Mouse (Mus musculus) kidney, postnatal 0 days (tissue): ENCODE measurements around the gene Calm1. TPM values are rescaled to one million over a fixed set of nuclear protein-coding genes. Genes with fewer than 3 reads are reported as not detected.

ENCODE experiments used
- ATAC-seq: fragments of 200-750 bp; cut with Nextera tagmentation; replicated peaks from 2 replicates; pipeline ENCODE4 v1.8.0; 2017; ENCODE audit warnings: low read depth, moderate number of reproducible peaks, moderate TSS enrichment, moderate library complexity; ENCODE audit not compliant: low FRiP score
- DNase-seq: peaks from one replicate; pipeline ENCODE4 v3.0.0-alpha.2; 2016; ENCODE audit warnings: low spot score
- H3K27ac ChIP-seq: fragments of 300-500 bp; sonication (generic); 2 replicates; pipeline ENCODE4 v1.5.1; 2014; ENCODE audit warnings: mild to moderate bottlenecking
- H3K27me3 ChIP-seq: fragments of 300-500 bp; sonication (generic); 2 replicates; pipeline ENCODE4 v1.6.1; 2014; ENCODE audit warnings: low read length, mixed read lengths; ENCODE audit not compliant: insufficient read depth
- H3K36me3 ChIP-seq: fragments of 300-500 bp; sonication (generic); 2 replicates; pipeline ENCODE4 v1.6.1; 2014; ENCODE audit warnings: low read length, mixed read lengths; ENCODE audit not compliant: insufficient read depth
- H3K4me1 ChIP-seq: fragments of 300-500 bp; sonication (generic); replicated peaks from 2 replicates; pipeline ENCODE4 v1.6.1; 2014; ENCODE audit warnings: antibody characterized with exemption, low read length, mixed read lengths; ENCODE audit not compliant: insufficient read depth
- H3K4me2 ChIP-seq: fragments of 300-500 bp; sonication (generic); 2 replicates; pipeline ENCODE4 v1.6.1; 2014; ENCODE audit warnings: mild to moderate bottlenecking, low read length, moderate library complexity, mixed read lengths
- H3K4me3 ChIP-seq: fragments of 300-500 bp; sonication (generic); replicated peaks from 2 replicates; pipeline ENCODE4 v1.5.1; 2014; ENCODE audit warnings: low read depth, low read length
- H3K9ac ChIP-seq: fragments of 300-500 bp; sonication (generic); 2 replicates; pipeline ENCODE4 v1.6.1; 2014; ENCODE audit warnings: low read depth, low read length
- H3K9me3 ChIP-seq: fragments of 300-500 bp; sonication (generic); replicated peaks from 2 replicates; pipeline ENCODE4 v1.6.1; 2016; ENCODE audit warnings: low read length, inconsistent platforms, mixed read lengths
- CTCF ChIP-seq: IDR thresholded peaks from 2 replicates; pipeline ENCODE4 v1.5.1; 2016; ENCODE audit warnings: antibody characterized with exemption, low read depth, mild to moderate bottlenecking, moderate library complexity
- WGBS: fragments of 180-500 bp; shearing (Covaris S2); extraction: QIAGEN DNeasy Blood & Tissue Kit; methylation state at CpG from one replicate; pipeline ENCODE4 v1.1.7; 2014; 5-methylcytosine and 5-hydroxymethylcytosine counted together
- polyA plus RNA-seq: library from polyadenylated mRNA; unstranded; fragments of >200 nt; fragmentation: Nextera tagmentation; extraction: Ambion mirVana; gene quantifications from 2 replicates; pipeline ENCODE4 v1.2.1, GENCODE M21; 2015

Calm1 gene
- polyA plus RNA-seq, 1 experiment from 2014 or later: 1,372 TPM

DNA sequence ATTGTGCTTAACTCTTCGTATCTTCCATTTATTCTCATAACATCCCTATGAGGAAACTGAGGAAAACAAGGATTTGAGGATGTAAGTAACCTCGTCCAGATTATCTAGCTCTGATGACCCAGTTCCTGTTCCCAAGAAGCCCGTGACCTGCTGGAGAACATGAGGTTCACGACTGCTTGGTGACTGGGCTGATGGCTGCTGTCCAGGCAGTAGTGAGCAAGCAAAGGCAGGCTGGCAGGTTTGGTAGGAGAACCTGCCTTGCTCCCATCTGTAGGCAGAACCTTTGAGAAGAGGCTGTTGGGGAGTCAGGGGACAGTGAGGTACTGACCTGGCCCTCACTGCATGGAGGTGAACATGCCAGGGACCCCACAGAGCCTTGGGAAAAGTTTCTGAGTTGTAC, 26.0 kb downstream of the Calm1 start:
- Histone ChIP-seq H3K27me3 (no peaks in the 10 kb centered on the region), H3K4me2 (no peak overlapping the region), H3K36me3 (no peaks in the 10 kb centered on the region), H3K27ac (no peak overlapping the region), H3K9me3 (no peaks in the 10 kb centered on the region), H3K4me1 (no peaks in the 10 kb centered on the region), H3K4me3 (no peak overlapping the region), H3K9ac (no peak overlapping the region)
- ATAC-seq (no peak), DNase-seq (no peak)
- 76% methylated on average over 4 of the region's 4 CpGs for WGBS
- no peak for TF ChIP-seq CTCF

DNA sequence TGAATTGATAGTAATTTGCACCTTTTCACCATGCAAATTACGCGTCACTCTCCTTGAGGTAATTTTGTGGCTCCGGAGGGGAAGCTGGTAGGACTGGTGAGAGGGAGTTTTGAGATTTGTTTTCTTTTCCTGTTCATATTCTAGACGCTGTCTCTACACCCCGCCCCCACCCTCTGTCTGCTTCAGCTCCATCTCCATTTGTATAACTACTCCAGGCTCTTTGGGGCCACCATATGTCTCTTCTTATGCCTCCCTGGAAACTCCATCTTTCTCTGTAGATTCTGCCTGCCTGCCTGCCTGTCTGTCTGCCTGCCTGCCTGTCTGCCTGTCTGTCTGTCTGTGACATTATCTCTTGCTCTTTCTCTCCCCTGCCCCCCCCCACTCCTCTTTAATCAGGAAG, 26.8 kb downstream of the Calm1 start:
- no peak overlapping the region for H3K27ac ChIP-seq
- ATAC-seq (no peak), DNase-seq (no peak)
- H3K36me3 ChIP-seq: no peaks in the 10 kb centered on the region
- no peak overlapping the region for H3K4me3 ChIP-seq
- 64% methylated on average over 5 of the region's 5 CpGs for WGBS
- H3K4me1 ChIP-seq: no peaks in the 10 kb centered on the region
- H3K4me2 ChIP-seq: no peak overlapping the region
- TF ChIP-seq CTCF: no peak
- H3K27me3 ChIP-seq: no peaks in the 10 kb centered on the region
- H3K9me3 ChIP-seq: no peaks in the 10 kb centered on the region
- no peak overlapping the region for H3K9ac ChIP-seq

DNA sequence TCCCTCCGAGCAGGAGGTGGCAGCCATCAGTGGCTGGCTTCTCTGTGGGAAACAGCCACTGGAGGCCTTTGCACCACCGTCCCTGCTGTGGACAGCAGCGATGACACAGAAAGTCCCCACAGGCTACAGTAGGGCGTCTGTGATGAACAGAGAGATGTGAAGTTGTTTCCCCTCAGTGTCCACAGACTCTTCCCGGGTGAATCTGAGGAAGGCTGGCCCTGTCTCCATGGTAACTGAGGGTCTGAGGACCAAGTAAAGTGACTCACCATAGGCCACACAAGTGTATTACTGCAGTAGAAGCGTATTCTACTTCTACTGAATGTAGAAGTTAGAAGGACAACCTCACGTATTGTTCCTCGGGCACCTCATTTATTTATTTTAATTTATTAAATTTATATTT, 27.4 kb downstream of the Calm1 start:
- 71% methylated on average over 8 of the region's 8 CpGs for WGBS
- DNase-seq: no peak
- H3K4me2 ChIP-seq: no peak overlapping the region
- H3K4me1 ChIP-seq: no peaks in the 10 kb centered on the region
- ATAC-seq: no peak
- H3K9ac ChIP-seq: no peak overlapping the region
- H3K9me3 ChIP-seq: no peaks in the 10 kb centered on the region
- no peak overlapping the region for H3K27ac ChIP-seq
- no peak for TF ChIP-seq CTCF
- no peak overlapping the region for H3K4me3 ChIP-seq
- no peaks in the 10 kb centered on the region for H3K27me3 ChIP-seq
- H3K36me3 ChIP-seq: no peaks in the 10 kb centered on the region

DNA sequence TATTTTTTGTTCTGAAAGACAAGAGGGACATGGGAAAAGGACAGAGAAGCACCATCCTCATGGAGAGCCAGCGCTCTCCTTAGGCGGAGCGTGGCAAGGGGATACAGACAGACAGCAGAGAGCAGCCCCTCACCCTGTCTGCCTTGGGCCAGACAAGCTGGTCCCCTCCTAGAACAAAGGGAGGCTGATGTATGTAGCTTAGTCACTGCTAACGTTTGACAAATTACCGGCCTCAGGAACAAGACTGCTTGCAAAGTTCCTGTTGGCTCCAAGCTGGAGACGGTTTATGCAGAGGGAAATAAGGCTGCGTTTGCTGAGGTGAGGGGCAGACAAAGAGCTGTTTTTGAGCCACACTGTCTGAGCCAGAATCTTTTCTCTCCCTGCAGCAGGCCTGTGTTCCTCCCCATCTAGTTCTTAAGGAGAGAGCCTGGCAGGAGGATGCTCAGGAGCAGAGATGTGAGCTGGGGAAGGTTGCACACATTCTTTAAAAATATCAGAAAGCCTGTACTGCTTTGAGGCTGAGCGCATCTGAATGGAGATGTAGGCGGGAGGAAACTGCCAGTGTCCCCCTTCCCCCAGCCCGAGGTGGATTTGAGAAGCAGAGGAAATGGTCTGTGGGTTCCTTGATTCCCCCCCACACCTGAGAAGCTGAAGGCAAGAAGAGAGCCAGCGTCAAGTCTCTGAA, 28.9 kb downstream of the Calm1 start:
- H3K27ac ChIP-seq: no peak overlapping the region
- no peak overlapping the region for H3K9ac ChIP-seq

DNA sequence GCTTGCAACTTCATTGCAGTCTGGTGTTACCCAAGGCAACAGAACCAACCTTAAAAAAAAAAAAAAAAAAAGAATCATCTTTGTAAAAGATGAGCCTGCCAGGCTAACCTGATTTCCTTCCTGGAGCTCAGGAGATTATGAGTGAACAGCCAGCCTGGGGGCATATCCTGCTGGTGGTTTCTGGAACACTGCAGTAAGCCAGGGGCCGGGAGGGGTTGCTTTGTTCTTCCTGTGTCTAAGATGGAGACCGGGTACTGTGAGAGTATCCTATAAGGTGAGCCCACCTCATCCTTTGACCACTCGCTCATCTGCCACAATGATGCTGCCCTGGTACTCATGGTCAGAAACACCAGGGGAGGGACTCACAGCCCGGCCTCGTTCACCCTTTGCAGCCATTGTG, 35.0 kb downstream of the Calm1 start:
- no peaks in the 10 kb centered on the region for H3K36me3 ChIP-seq
- TF ChIP-seq CTCF: no peak
- ATAC-seq (no peak), DNase-seq (no peak)
- no peaks in the 10 kb centered on the region for H3K27me3 ChIP-seq
- no peak overlapping the region for H3K27ac ChIP-seq
- H3K9ac ChIP-seq: no peak overlapping the region
- no peak overlapping the region for H3K4me3 ChIP-seq
- no peaks in the 10 kb centered on the region for H3K4me1 ChIP-seq
- H3K4me2 ChIP-seq: no peak overlapping the region
- WGBS: 94% methylated on average over 5 of the region's 5 CpGs
- no peaks in the 10 kb centered on the region for H3K9me3 ChIP-seq

More for the DNA sequence above, 28.9 kb downstream of the Calm1 start:
- no peak for TF ChIP-seq CTCF
- no peak overlapping the region for H3K4me2 ChIP-seq
- H3K36me3 ChIP-seq: no peaks in the 10 kb centered on the region
- H3K9me3 ChIP-seq: no peaks in the 10 kb centered on the region
- DNase-seq (no peak), ATAC-seq (no peak)
- H3K4me1 ChIP-seq: no peaks in the 10 kb centered on the region
- H3K4me3 ChIP-seq: no peak overlapping the region
- WGBS: 41% methylated on average over 11 of the region's 11 CpGs
- H3K27me3 ChIP-seq: no peaks in the 10 kb centered on the region

DNA sequence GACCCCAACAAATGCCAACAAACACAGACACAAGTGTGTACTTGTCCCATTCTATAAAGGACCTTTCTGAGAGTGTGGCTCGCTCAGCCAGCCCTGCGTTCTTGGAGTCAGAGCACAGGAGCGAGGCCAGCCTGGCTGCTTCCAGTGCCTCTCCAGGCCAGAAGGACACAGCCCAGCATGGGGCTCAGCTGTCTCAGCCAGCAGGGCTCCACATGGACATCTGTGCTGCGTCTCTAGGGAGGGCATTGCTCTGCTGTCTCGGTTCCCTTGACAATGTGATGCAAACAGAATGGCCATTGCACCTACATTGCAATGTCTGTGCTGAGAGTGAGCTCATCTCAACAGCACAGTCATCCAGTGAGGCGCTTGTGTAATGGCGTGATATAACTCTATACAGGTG, 35.7 kb downstream of the Calm1 start:
- Histone ChIP-seq H3K27ac (no peak overlapping the region), H3K4me3 (no peak overlapping the region), H3K9ac (no peak overlapping the region), H3K27me3 (no peaks in the 10 kb centered on the region), H3K36me3 (no peaks in the 10 kb centered on the region), H3K4me2 (no peak overlapping the region), H3K9me3 (no peaks in the 10 kb centered on the region), H3K4me1 (no peaks in the 10 kb centered on the region)
- no peak for ATAC-seq
- TF ChIP-seq CTCF: no peak
- no peak for DNase-seq
- 80% methylated on average over 7 of the region's 7 CpGs for WGBS

DNA sequence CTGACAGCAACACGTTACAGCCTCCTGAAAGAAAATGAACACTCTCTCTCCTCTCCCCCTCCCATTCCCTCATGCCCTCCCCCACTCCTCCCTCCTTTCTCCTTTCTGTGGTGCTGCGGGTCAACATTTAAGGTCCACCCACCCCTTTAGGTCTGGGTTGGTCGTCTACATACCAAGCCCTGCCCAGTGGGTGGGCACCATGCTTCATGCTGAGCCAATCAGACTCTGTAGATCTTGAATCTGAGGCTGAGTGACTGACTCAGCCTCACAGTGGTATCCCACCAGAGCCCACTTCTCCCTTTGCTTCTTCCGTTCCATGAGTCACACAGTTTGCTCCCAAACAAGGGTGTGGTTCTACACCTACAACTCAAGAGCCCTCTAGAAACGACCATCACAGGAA, 36.2 kb downstream of the Calm1 start:
- Histone ChIP-seq H3K27ac (no peak overlapping the region), H3K27me3 (no peaks in the 10 kb centered on the region), H3K4me2 (no peak overlapping the region), H3K36me3 (no peaks in the 10 kb centered on the region), H3K4me3 (no peak overlapping the region), H3K9ac (no peak overlapping the region), H3K9me3 (no peaks in the 10 kb centered on the region), H3K4me1 (no peaks in the 10 kb centered on the region)
- TF ChIP-seq CTCF: no peak
- DNase-seq (no peak), ATAC-seq (no peak)
- WGBS: 51% methylated on average over 5 of the region's 5 CpGs
